9 mouse cellular contexts compared by ENCODE assay signal in genomic region chr1:179648678-179649077, GRCm38 (mm10). TPM values are rescaled to one million over a fixed set of nuclear protein-coding genes. Genes with fewer than 3 reads are reported as not detected.
DNase-seq lines count a peak whose midpoint lies in the region; ATAC-seq and TF ChIP-seq lines count a peak whose summit lies in the region.
"Not testable (repeated sequence)": the region's sequence is repeated elsewhere in the genome, so short reads cannot be mapped to it uniquely, and the experiment has no call there.
"Had no signal": no experiment of that assay in that cellular context is flagged by ENCODE, and none has a peak within 500 bp of the region (broad histone marks: within the 10 kb centered on the region; RNA-seq: fewer than 3 reads in every experiment).

No protein-coding gene starts in this region.

- TF ChIP-seq POLR2A in CH12.LX (IDR thresholded peaks at IDR 0.05; ENCODE audit: low read depth, low read length) = not testable (repeated sequence)

- not testable (repeated sequence) for TF ChIP-seq CTCF in CH12.LX (conservative IDR thresholded peaks at IDR 0.05 in 1 of 2, IDR thresholded peaks at IDR 0.05 in 1 of 2; ENCODE audit: low read depth in 2 of 2, low read length in 2 of 2); forebrain, postnatal 0 days (IDR thresholded peaks at IDR 0.05; ENCODE audit: low read depth); lung, embryonic 14.5 days (IDR thresholded peaks at IDR 0.05; ENCODE audit: low read depth)

- dilution Hi-C loops in CH12.LX (cut with MboI; ENCODE audit: extremely low pct_ligation_motif_present, extremely low pct_unique_long_range_greater_than_20kb, low sequenced_read_pairs) = not testable (repeated sequence)

- ATAC-seq in forebrain, embryonic 14.5 days; lung, embryonic 14.5 days (ENCODE audit: insufficient read depth): not testable (repeated sequence)
- ATAC-seq in forebrain, postnatal 0 days = peak; percentile 28; the same call in 1 of the 2 replicates
- ATAC-seq in midbrain, embryonic 15.5 days (replicated peaks) = peak; percentile 63

- not testable (repeated sequence) for H3K36me3 ChIP-seq in CH12.LX (replicated peaks in 1 of 2; ENCODE audit: control insufficient read depth in 1 of 2, insufficient read depth in 1 of 2, low read length in 1 of 2); forebrain, embryonic 14.5 days (ENCODE audit: control insufficient read depth, insufficient read depth, low read length); forebrain, postnatal 0 days (ENCODE audit: insufficient read depth); lung, embryonic 14.5 days (ENCODE audit: insufficient read depth); midbrain, embryonic 15.5 days (replicated peaks)

- not testable (repeated sequence) for DNase-seq in CH12.LX (ENCODE audit: extremely low read depth)
- DNase-seq in MEL-GATA-1-ER (ENCODE audit: extremely low read depth, low read depth) = peak; percentile 55
- DNase-seq in embryo, embryonic 10 days (ENCODE audit: low spot score) = peak; percentile 14
- DNase-seq in forebrain, embryonic 14.5 days (ENCODE audit: low spot score) = peak; percentile 40
- peak; percentile 47 for DNase-seq in forebrain, postnatal 0 days
- DNase-seq in lung, embryonic 14.5 days = peak; percentile 36
- peak; percentile 23 for DNase-seq in retina, postnatal 1 day

- H3K4me2 ChIP-seq in CH12.LX (ENCODE audit: insufficient read depth, low read depth, poor library complexity, severe bottlenecking); forebrain, embryonic 14.5 days (ENCODE audit: low read length); forebrain, postnatal 0 days (ENCODE audit: low read depth); lung, embryonic 14.5 days; midbrain, embryonic 15.5 days: not testable (repeated sequence)

- not testable (repeated sequence) for TF ChIP-seq RAD21 in CH12.LX (IDR thresholded peaks at IDR 0.05; ENCODE audit: low read depth, low read length)

- 74% methylated on average over 4 of the region's 5 CpGs for WGBS in forebrain, embryonic 14.5 days
- 58% methylated on average over 4 of the region's 5 CpGs for WGBS in forebrain, postnatal 0 days
- WGBS in lung, embryonic 14.5 days = 60% methylated on average over 4 of the region's 5 CpGs
- WGBS in midbrain, embryonic 15.5 days = 66% methylated on average over 4 of the region's 5 CpGs

- H3K9ac ChIP-seq in CH12.LX (ENCODE audit: insufficient read depth, low read depth); forebrain, embryonic 14.5 days (ENCODE audit: low read length); forebrain, postnatal 0 days; lung, embryonic 14.5 days; midbrain, embryonic 15.5 days: not testable (repeated sequence)

- H3K27ac ChIP-seq in CH12.LX (ENCODE audit: insufficient read depth, low read depth); forebrain, embryonic 14.5 days (ENCODE audit: low read depth, low read length); forebrain, postnatal 0 days (ENCODE audit: low read depth, low read length); lung, embryonic 14.5 days (ENCODE audit: low read depth); midbrain, embryonic 15.5 days: not testable (repeated sequence)

- not testable (repeated sequence) for H3K79me2 ChIP-seq in CH12.LX (replicated peaks; ENCODE audit: control insufficient read depth, extremely low read depth, insufficient read depth, poor library complexity, severe bottlenecking)

- H3K4me3 ChIP-seq in CH12.LX (replicated peaks in 1 of 3; ENCODE audit: low read depth in 2 of 3, low read length in 2 of 3, poor library complexity in 1 of 3); forebrain, embryonic 14.5 days (ENCODE audit: low read depth, low read length); forebrain, postnatal 0 days (ENCODE audit: low read depth, low read length); lung, embryonic 14.5 days (ENCODE audit: low read depth, low read length); midbrain, embryonic 15.5 days: not testable (repeated sequence)

- H3K9me3 ChIP-seq in CH12.LX (replicated peaks; ENCODE audit: low read length); forebrain, embryonic 14.5 days (replicated peaks; ENCODE audit: control insufficient read depth, low read length); forebrain, postnatal 0 days (ENCODE audit: low read length); lung, embryonic 14.5 days (ENCODE audit: low read depth, low read length); midbrain, embryonic 15.5 days: not testable (repeated sequence)

- in situ Hi-C loops in CH12.LX (cut with MboI; ENCODE audit: low pct_ligation_motif_present, low pct_unique_long_range_greater_than_20kb, low sequenced_read_pairs) = loop anchor here (10.0 to 25.0 kb wide), 2 partner anchors 86 to 189 kb away; no protein-coding TSS in a partner anchor

- H3K27me3 ChIP-seq in CH12.LX (replicated peaks); forebrain, embryonic 14.5 days (replicated peaks; ENCODE audit: control insufficient read depth, insufficient read depth, low read length); forebrain, postnatal 0 days (ENCODE audit: insufficient read depth, low read length); lung, embryonic 14.5 days (ENCODE audit: insufficient read depth, low read length); midbrain, embryonic 15.5 days (replicated peaks): not testable (repeated sequence)

- not testable (repeated sequence) for TF ChIP-seq EP300 in CH12.LX (IDR thresholded peaks at IDR 0.05; ENCODE audit: low read length)

- H3K4me1 ChIP-seq in CH12.LX (ENCODE audit: control insufficient read depth in 1 of 2, insufficient read depth in 2 of 2); forebrain, embryonic 14.5 days (ENCODE audit: control insufficient read depth, insufficient read depth, low read length); forebrain, postnatal 0 days (ENCODE audit: insufficient read depth); lung, embryonic 14.5 days (ENCODE audit: insufficient read depth); midbrain, embryonic 15.5 days: not testable (repeated sequence)

TF ChIP-seq in CH12.LX, 34 proteins besides CTCF, POLR2A, EP300 and RAD21:
- TF ChIP-seq TBP (conservative IDR thresholded peaks at IDR 0.05; ENCODE audit: low read depth, low read length) = 0 out of 2 replicates have a peak, but pooled peaks have one; percentile 31

RNA-seq across cellular contexts. Expression of gene Sccpdh, which starts 19.3 kb away (rescaled TPM):
- 16.7 and 22.2 TPM in 2 replicates for total RNA-seq in CH12.LX (2012; rRNA removed)
- 18.9 and 21.9 TPM in 2 replicates for total RNA-seq in CH12.LX (2014; rRNA removed)
- 9.5 and 10.3 TPM in 2 replicates for polyA plus RNA-seq in CH12.LX (2012; ENCODE audit: insufficient read length, low read depth)
- 114 and 125 TPM in 2 replicates for polyA plus RNA-seq in forebrain, embryonic 14.5 days (2014; fragmentation: Nextera tagmentation; extraction: Ambion mirVana)
- total RNA-seq in forebrain, postnatal 0 days (2014; rRNA removed) = 108 and 115 TPM in 2 replicates
- 164 and 168 TPM in 2 replicates for polyA plus RNA-seq in forebrain, postnatal 0 days (2015; fragmentation: Nextera tagmentation; extraction: Ambion mirVana)
- polyA plus RNA-seq in lung, embryonic 14.5 days (2014; fragmentation: Nextera tagmentation; extraction: Ambion mirVana) = 69.9 and 71.3 TPM in 2 replicates
- polyA plus RNA-seq in midbrain, embryonic 15.5 days (2015; fragmentation: Nextera tagmentation; extraction: Ambion mirVana) = 147 and 154 TPM in 2 replicates
- polyA plus RNA-seq: erythroblast, embryonic 14.5 days had no signal
